Comparison of ENCODE assay signal across 8 mouse cellular contexts in the genomic region with DNA sequence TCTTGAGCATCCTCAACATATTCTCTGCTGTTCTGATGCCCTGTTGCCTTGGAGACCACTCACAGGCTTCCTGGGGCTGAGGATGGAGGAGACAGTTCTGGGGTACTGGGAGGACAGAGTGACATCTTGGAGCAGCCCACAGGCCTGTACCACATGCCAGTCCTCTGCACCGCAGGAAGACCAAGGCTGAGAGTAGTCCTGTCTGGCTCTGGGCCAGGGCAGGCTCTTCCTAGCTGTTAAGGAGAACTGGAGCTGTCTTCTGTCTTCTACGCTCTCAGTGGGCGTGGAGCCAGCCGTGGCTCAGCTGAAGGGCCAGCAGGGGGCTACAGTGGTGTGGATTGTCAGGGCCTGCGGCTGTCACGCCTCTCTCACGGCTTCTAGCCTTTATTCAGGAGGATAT. TPM values are rescaled to one million over a fixed set of nuclear protein-coding genes. Genes with fewer than 3 reads are reported as not detected.
DNase-seq lines count a peak whose midpoint lies in the region.

No protein-coding gene starts in this region.

- intact Hi-C loops in gastrocnemius, postnatal 14 days (cut with DNase I; ENCODE audit: low total_unique reads) = no loop called here

- peak; percentile 43 for DNase-seq in thymus, postnatal 4 days
- DNase-seq in thymus, postnatal 0 days (ENCODE audit: low spot score) = no peak
- DNase-seq in cerebellum, adult 9-10 months = peak; percentile 66
- peak; percentile 65 for DNase-seq in gastrocnemius, postnatal 14 days
- DNase-seq in kidney, postnatal 4 days = peak; percentile 82 to 84
- DNase-seq in lung, postnatal 25 days (ENCODE audit: low spot score) = peak; percentile 64
- peak; percentile 86 for DNase-seq in right cerebral cortex, postnatal 14 days
- DNase-seq in T-cell, adult 2 months (ENCODE audit: low spot score) = no peak

RNA-seq across cellular contexts. Expression of a gene that starts 57.8 kb away (rescaled TPM):
- polyA plus RNA-seq in thymus, postnatal 0 days (2015; fragmentation: Nextera tagmentation; extraction: Ambion mirVana) = 77.0 and 78.8 TPM in 2 replicates
- 10 to 100 TPM; 21.5 to 24.1 TPM for total RNA-seq in gastrocnemius, postnatal 14 days (2021)

Comparison
In these comparisons a context has a peak if more than half of its experiments do, and no peak if none do; other contexts are left out.
1. DNase-seq: peak in thymus, postnatal 4 days (single experiment), cerebellum, adult 9-10 months (single experiment), gastrocnemius, postnatal 14 days (single experiment), kidney, postnatal 4 days (2 of 2), lung, postnatal 25 days (single experiment) and right cerebral cortex, postnatal 14 days (single experiment); none in thymus, postnatal 0 days (single experiment) and T-cell, adult 2 months (single experiment).